Mouse (Mus musculus) hindbrain, embryonic 16.5 days (tissue): ENCODE measurements around the gene Rab11b. TPM values are rescaled to one million over a fixed set of nuclear protein-coding genes. Genes with fewer than 3 reads are reported as not detected.
A peak's percentile ranks its signal among the peaks of the same experiment; 100 is the strongest.

Source experiments
- ATAC-seq: fragments of 200-750 bp; cut with Nextera tagmentation; 2 replicates; pipeline ENCODE4 v1.8.0; 2017; ENCODE audit warnings: moderate TSS enrichment, moderate library complexity
- H3K27ac ChIP-seq: fragments of 300-500 bp; sonication (generic); 2 replicates; pipeline ENCODE4 v1.5.1; 2014; ENCODE audit warnings: low read depth, mild to moderate bottlenecking, control low read depth, low read length, moderate library complexity
- H3K27me3 ChIP-seq: fragments of 300-500 bp; sonication (generic); replicated peaks from 2 replicates; pipeline ENCODE4 v1.6.1; 2014; ENCODE audit warnings: low read length; ENCODE audit not compliant: control insufficient read depth, insufficient read depth
- H3K36me3 ChIP-seq: fragments of 300-500 bp; sonication (generic); 2 replicates; pipeline ENCODE4 v1.6.1; 2014; ENCODE audit warnings: mild to moderate bottlenecking, low read length, moderate library complexity, mixed read lengths; ENCODE audit not compliant: control insufficient read depth, insufficient read depth
- H3K4me1 ChIP-seq: fragments of 300-500 bp; sonication (generic); 2 replicates; pipeline ENCODE4 v1.6.1; 2014; ENCODE audit warnings: low read depth, low read length; ENCODE audit not compliant: control insufficient read depth, insufficient read depth
- H3K4me2 ChIP-seq: fragments of 300-500 bp; sonication (generic); 2 replicates; pipeline ENCODE4 v1.6.1; 2014; ENCODE audit warnings: mild to moderate bottlenecking, low read length, control low read depth, moderate library complexity
- H3K4me3 ChIP-seq: fragments of 300-500 bp; sonication (generic); 2 replicates; pipeline ENCODE4 v1.5.1; 2014; ENCODE audit warnings: mild to moderate bottlenecking, low read length, control low read depth, moderate library complexity
- H3K9ac ChIP-seq: fragments of 300-500 bp; sonication (generic); 2 replicates; pipeline ENCODE4 v1.6.1; 2014; ENCODE audit warnings: low read depth, mild to moderate bottlenecking, control low read depth, low read length, moderate library complexity
- H3K9me3 ChIP-seq: fragments of 300-500 bp; sonication (generic); 2 replicates; pipeline ENCODE4 v1.6.1; 2014; ENCODE audit warnings: mild to moderate bottlenecking, low read length, moderate library complexity; ENCODE audit not compliant: control insufficient read depth
- WGBS: fragments of 180-500 bp; shearing (Covaris S2); extraction: QIAGEN DNeasy Blood & Tissue Kit; methylation state at CpG from one replicate; pipeline ENCODE4 v1.1.7; 2014; 5-methylcytosine and 5-hydroxymethylcytosine counted together
- polyA plus RNA-seq: library from polyadenylated mRNA; unstranded; fragments of >200 nt; fragmentation: Nextera tagmentation; extraction: Ambion mirVana; gene quantifications from 2 replicates; pipeline ENCODE4 v1.2.1, GENCODE M21; 2015

Gene Rab11b
- polyA plus RNA-seq, 1 experiment from 2014 or later, result 481 TPM

- Histone ChIP-seq H3K4me2 (no peak overlapping the region), H3K27me3 (no peaks in the 10 kb centered on the region), H3K36me3 (no peaks in the 10 kb centered on the region), H3K4me3 (no peak overlapping the region), H3K4me1 (peaks cover 5% of the 10 kb centered on the region), H3K9ac (no peak overlapping the region), H3K27ac (no peak overlapping the region), H3K9me3 (no peaks in the 10 kb centered on the region)
- no peak for ATAC-seq
- WGBS, result 83% methylated on average over 18 of the region's 18 CpGs
Observed at GRCm38 (mm10) chr17:33786375-33786774, 26.0 kb upstream of the Rab11b start.

- no peak for ATAC-seq
- WGBS, result 87% methylated on average over 2 of the region's 2 CpGs
- no peaks in the 10 kb centered on the region for H3K9me3 ChIP-seq
- H3K4me2 ChIP-seq, result no peak overlapping the region
- no peak overlapping the region for H3K9ac ChIP-seq
- no peak overlapping the region for H3K4me3 ChIP-seq
- no peaks in the 10 kb centered on the region for H3K27me3 ChIP-seq
- H3K4me1 ChIP-seq, result peaks cover 9% of the 10 kb centered on the region
- H3K36me3 ChIP-seq, result no peaks in the 10 kb centered on the region
- H3K27ac ChIP-seq, result no peak overlapping the region
Observed at GRCm38 (mm10) chr17:33784939-33785338, 24.6 kb upstream of the Rab11b start.

- ATAC-seq, result no peak
- Histone ChIP-seq H3K9ac (no peak overlapping the region), H3K9me3 (no peaks in the 10 kb centered on the region), H3K4me1 (peaks cover 14% of the 10 kb centered on the region), H3K4me3 (no peak overlapping the region), H3K36me3 (no peaks in the 10 kb centered on the region), H3K27me3 (no peaks in the 10 kb centered on the region), H3K4me2 (no peak overlapping the region), H3K27ac (no peak overlapping the region)
Observed at GRCm38 (mm10) chr17:33783408-33783807, 23.1 kb upstream of the Rab11b start.

- H3K4me2 ChIP-seq, result peak overlapping the region; percentile 76
- H3K27me3 ChIP-seq, result no peaks in the 10 kb centered on the region
- H3K27ac ChIP-seq, result peak overlapping the region; percentile 52; the same call in 1 of the 2 replicates
- H3K36me3 ChIP-seq, result no peaks in the 10 kb centered on the region
- H3K9ac ChIP-seq, result peak overlapping the region; percentile 61; the same call in 1 of the 2 replicates
- peaks cover 16% of the 10 kb centered on the region for H3K4me1 ChIP-seq
- H3K9me3 ChIP-seq, result no peaks in the 10 kb centered on the region
- peak overlapping the region; percentile 45; the same call in 1 of the 2 replicates for H3K4me3 ChIP-seq
- WGBS, result 45% methylated on average over 4 of the region's 4 CpGs
- no peak for ATAC-seq
Observed at GRCm38 (mm10) chr17:33782067-33782466, 21.7 kb upstream of the Rab11b start.

GRCm38 (mm10) chr17:33781124-33781977, 21.0 kb upstream of the Rab11b start, which contains the start of gene Angptl4:
Gene Angptl4 (minus strand): TSS chr17:33781830.
- no peaks in the 10 kb centered on the region for H3K27me3 ChIP-seq
- H3K36me3 ChIP-seq, result no peaks in the 10 kb centered on the region
- peak; percentile 87 for ATAC-seq
- 1% methylated on average over 47 of the region's 50 CpGs for WGBS
- peak within 1 kb of the TSS; percentile 52 for H3K27ac ChIP-seq
- peak within 1 kb of the TSS; percentile 76 for H3K4me2 ChIP-seq
- peaks cover 16% of the 10 kb centered on the region for H3K4me1 ChIP-seq
- peak within 1 kb of the TSS; percentile 61 for H3K9ac ChIP-seq
- H3K4me3 ChIP-seq, result peak within 1 kb of the TSS; percentile 45
- no peaks in the 10 kb centered on the region for H3K9me3 ChIP-seq

GRCm38 (mm10) chr17:33780431-33780830, 20.1 kb upstream of the Rab11b start:
- Histone ChIP-seq H3K4me2 (peak overlapping the region; percentile 76), H3K4me3 (peak overlapping the region; percentile 45), H3K27ac (peak overlapping the region; percentile 18), H3K9me3 (no peaks in the 10 kb centered on the region), H3K36me3 (no peaks in the 10 kb centered on the region), H3K9ac (no peak overlapping the region), H3K4me1 (peaks cover 16% of the 10 kb centered on the region), H3K27me3 (no peaks in the 10 kb centered on the region)
- no peak for ATAC-seq
- WGBS, result 80% methylated on average over 5 of the region's 5 CpGs

GRCm38 (mm10) chr17:33779967-33780295, 19.6 kb upstream of the Rab11b start:
- H3K9me3 ChIP-seq, result no peaks in the 10 kb centered on the region
- peak overlapping the region; percentile 14 for H3K27ac ChIP-seq
- H3K4me3 ChIP-seq, result no peak overlapping the region

GRCm38 (mm10) chr17:33779271-33779966, 19.1 kb upstream of the Rab11b start:
- H3K27me3 ChIP-seq, result no peaks in the 10 kb centered on the region
- H3K4me1 ChIP-seq, result peaks cover 16% of the 10 kb centered on the region
- no peak overlapping the region for H3K9ac ChIP-seq
- 46% methylated on average over 9 of the region's 9 CpGs for WGBS
- peak overlapping the region; percentile 18; the same call in 1 of the 2 replicates for H3K4me3 ChIP-seq
- peak overlapping the region; percentile 78 for H3K27ac ChIP-seq
- H3K9me3 ChIP-seq, result no peaks in the 10 kb centered on the region
- peak overlapping the region; percentile 41 for H3K4me2 ChIP-seq
- ATAC-seq, result peak; percentile 93
- H3K36me3 ChIP-seq, result no peaks in the 10 kb centered on the region

More at GRCm38 (mm10) chr17:33779967-33780295, 19.6 kb upstream of the Rab11b start:
- no peaks in the 10 kb centered on the region for H3K27me3 ChIP-seq
- no peak overlapping the region for H3K9ac ChIP-seq
- peaks cover 16% of the 10 kb centered on the region for H3K4me1 ChIP-seq
- ATAC-seq, result no peak
- peak overlapping the region; percentile 41 for H3K4me2 ChIP-seq
- 88% methylated on average over 5 of the region's 5 CpGs for WGBS
- no peaks in the 10 kb centered on the region for H3K36me3 ChIP-seq

- ATAC-seq, result no peak
- no peak overlapping the region for H3K9ac ChIP-seq
- H3K27me3 ChIP-seq, result no peaks in the 10 kb centered on the region
- no peak overlapping the region for H3K27ac ChIP-seq
- no peak overlapping the region for H3K4me2 ChIP-seq
- H3K4me3 ChIP-seq, result no peak overlapping the region
- no peaks in the 10 kb centered on the region for H3K36me3 ChIP-seq
- H3K9me3 ChIP-seq, result no peaks in the 10 kb centered on the region
- 97% methylated on average over 4 of the region's 4 CpGs for WGBS
- peaks cover 7% of the 10 kb centered on the region; the same call in 1 of the 2 replicates for H3K4me1 ChIP-seq
Observed at GRCm38 (mm10) chr17:33775287-33775686, 15.0 kb upstream of the Rab11b start.
